Mouse (Mus musculus) B cell, adult 2 months (primary cell): Measurements from ENCODE around the gene Epb41l1.

ENCODE experiments used
- DNase-seq, 2 experiments: peaks; one replicate each; pipeline ENCODE4 v3.0.0; 2022

Epb41l1 gene

DNA sequence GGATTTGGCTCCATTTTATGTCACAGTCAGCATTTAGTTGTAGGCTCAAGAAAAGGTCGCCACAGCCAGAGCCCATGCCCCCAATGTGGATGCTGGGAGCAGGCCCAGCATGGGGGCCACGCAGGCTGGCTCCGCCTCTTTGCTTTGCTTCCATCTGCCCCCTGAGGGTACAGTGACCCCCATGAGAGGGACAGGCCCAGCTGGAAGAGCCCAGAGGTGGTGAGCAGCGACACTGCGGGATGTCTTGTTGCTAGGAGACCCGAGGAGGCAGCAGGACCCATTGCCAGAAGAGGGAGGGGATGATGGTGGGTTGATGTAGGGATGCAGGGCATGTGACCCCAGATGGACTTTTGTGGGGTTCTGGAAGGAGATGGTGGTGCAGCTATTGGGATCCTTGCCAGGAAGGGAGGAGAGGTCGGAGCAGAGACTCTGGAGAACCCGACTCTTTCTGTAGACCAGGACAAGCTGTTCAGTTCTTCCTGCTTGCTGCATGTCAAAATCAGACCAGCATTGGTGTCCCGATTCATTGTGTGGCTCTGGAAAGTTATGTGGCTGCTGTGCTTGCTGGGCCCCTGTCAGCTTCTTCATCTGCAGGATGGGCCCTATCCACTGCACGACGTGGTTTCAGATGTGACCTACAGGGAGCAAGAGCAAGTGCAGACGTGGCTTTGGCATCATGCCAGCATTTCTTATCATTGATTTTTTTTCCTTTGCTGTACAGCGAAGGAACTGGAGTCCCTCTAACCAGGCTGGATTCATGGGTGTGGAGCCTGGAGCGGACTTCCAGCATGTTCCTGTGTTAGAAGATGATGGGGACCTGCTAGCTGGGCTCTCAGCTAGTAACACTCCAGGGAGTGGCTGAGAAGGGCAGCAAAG, 41.7 kb downstream of the Epb41l1 start:
- DNase-seq: no peak

DNA sequence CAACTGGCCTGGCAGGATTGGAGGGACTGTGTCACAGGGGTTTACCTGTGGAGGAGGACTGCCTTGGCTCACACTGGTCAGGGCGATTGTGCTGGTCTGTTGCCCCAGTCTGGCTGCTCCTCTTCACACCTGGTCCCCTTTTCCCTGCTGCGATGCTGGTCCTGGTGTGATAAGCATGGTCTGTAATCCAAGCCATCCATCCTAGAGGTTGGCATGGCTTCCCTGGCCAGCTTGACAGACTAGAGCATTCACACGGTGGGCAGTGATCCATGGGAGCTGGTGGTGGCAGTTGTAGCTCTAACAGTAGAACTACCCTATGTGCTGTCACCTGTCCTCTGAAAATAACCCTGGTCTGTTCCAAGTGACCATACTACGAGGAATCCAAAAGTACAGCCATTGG, 43.7 kb downstream of the Epb41l1 start:
- DNase-seq: no peak

DNA sequence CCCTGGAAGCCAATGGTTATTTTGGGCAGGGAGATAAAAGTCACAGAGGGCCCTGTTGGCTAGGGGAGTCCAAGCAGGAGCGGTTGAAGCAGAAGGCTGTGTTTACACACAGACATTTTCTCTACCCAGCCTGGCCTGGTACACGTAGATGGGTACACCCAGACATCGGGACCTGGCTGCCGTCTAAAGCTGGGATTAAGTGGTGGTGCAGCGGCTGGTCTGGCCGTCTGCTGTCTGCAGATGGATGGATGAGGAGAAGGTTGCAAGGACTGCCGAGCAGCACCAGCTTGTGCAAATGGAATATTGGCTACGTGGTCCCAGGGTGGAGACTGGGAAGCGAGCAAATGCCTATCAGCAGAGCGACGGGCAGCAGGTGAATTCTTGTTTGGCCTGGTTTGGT, 46.8 kb downstream of the Epb41l1 start:
- DNase-seq: no peak

DNA sequence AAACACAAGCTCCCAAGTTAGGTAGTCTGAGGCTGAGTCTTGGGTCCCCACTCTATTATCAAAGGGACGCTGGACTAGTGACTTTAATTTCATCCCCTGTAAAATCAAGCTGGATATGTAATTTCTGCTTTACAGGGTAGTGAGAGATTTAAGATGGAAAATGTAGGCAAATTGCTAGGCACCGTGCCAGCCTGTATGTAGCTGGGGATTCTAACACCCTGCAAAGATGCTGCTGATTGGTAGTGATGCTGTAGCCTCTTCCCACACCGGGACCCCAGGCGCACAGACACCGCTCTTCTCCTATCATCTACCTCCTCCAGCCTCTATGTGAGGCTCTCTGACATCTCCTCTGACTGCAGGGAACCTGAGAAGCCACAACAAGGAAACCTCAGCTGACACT, 48.2 kb downstream of the Epb41l1 start:
- no peak for DNase-seq

DNA sequence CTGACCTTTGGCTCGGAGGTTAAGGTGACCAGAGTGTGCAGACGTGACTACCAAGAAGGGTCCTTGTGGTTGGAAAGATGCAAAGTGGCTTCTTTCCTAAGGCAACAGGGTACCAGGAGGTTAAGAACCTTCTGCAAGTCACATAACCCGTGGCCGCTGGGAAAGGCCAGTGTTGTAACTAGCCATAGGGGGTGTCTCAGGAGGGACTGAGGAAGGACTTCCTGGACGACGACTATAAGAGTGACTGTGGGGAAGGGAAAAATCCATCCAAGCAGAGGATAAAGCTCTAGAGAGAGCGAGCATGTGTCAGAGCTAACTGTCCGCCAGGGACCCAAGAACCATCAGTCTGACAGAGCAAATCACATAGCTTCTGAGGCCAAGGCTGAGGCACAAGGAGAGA, 48.8 kb downstream of the Epb41l1 start:
- DNase-seq: no peak

DNA sequence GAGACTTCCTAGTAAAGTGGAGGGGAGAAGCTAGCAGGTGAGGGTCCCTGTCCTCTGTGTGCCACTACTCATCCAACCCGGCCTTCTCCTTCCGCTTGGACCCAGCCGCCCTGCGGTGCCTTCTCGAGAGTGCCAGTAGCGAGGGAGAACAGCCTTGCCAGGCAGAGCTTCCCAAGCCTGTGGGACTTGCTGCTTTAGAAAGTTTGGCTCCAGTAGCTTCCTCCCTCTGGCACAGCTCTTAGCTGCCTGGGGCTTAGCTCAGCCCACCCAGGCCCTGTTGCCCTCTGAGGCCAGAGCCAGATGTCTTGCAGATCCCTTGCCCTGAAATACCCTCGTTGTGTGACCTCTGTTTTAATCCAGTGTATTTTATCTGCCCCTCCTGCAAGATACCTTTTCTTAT, 50.2 kb downstream of the Epb41l1 start:
- DNase-seq: no peak

DNA sequence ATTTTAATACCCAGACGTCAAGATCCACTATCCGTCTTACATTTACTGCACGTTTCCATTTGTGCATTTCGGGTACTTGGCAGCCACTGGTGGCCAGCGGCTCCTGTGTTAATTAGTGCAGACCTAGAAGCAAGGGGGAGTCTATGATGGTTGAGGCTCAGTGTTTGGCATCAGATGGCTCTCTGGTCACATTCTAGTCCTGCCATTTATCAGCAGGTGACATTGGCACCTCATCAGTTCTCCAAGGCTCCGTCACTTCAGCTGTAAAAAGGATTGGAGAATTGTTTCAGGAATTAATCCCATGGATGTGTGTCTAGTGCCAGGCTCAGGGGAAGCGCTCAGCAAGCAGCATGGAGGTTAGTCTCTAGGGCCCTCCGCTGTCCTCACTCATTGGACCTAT, 51.6 kb downstream of the Epb41l1 start:
- DNase-seq: no peak

DNA sequence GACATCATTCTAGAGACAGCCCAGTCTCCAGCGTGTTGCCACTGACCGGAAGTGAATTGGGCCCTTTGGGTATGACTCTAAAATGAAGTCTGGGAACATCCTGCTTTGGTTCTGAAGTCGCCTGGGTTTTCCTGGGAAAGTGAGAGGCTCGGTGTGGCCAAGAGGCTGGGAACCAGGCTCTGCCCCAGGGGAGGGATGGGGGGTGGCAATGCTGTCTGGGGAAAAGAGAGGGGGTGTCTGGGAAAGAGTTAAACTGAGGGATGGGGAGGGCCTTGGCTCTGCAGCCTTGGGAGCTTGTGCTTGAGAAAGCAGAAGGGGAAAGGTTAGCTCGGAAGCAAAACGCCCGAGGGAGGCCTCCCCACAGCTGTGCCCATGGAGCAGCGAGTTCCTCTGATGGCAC, 53.0 kb downstream of the Epb41l1 start:
- no peak for DNase-seq

DNA sequence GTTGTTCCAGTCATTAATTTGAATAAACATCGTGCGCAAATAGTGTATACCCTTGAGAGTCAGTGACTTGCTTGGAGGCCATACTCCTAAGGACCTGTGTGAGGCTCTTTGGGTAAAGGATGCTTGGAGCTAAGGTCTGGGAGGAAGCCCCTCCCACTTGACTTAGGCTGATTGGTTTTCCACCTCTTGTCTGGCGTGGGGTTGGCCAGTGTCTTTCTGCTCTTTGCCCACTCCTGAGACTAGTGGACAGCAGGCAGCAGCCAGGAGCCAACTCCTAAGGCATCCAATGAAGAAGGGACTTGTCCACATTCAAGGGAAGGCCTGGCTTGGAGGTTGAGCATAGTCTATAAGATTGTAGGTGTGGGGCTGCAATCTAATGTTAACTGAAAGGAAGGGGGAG, 53.4 kb downstream of the Epb41l1 start:
- no peak for DNase-seq

DNA sequence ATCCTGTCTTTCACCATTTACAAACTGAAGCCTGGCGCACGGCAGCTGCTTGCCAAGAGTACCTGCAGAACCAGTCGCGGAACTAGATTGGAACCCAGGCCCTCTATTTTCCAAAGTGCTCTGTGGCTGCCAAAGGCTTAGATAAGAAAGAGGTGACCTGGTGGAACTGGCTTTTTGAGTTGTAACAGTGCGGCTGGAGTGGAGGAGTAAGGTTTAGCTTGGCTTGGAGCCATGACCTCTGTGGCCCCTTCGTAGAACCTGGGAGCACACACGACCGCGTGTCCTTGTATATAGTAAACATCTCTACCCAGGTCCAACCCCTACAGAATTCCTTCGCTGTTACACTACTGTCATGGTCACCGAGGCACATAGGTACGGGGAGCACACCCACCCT, 54.2 kb downstream of the Epb41l1 start:
- DNase-seq: peak in 1 of 2 experiments; percentile 3

DNA sequence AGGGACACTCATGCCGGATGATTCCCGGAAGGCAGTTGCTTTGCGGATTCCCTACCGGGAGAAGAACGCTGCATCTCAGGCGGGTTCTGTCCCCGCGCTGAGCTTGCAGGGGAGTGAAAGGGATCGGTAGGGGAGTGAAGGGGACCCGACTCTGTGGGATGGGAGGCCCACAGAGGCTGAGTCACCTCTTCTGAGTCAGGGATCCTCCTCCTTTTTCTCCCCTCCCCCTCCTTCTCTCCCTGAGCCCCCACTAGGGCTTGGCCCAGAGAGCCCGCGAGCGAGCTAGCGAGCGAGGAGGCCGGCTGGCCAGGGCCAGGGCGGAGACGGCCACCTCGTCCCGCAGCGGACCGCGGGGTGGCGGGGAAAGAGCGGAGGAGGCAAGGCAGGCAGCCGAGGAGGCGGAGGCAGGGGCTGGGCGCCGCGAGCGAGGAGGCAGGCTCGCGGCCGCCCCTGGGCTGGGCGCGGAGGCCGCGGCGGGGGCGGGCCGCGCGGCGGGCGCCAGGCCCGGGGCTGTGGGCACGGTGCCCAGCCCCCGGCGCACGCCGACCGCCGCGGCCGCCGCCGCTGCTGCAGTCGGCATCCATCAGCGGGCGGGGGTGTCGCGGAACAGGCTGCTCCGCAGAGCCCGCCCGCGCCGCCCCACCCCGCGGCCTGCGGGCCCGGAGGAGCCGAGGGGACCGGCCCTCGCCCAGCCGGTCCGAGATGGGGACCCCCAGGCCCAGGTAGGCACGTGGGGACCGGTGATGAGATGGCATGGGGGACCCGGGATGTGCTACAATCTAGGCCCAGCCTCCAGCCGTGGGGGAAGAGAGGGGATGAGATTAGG, 54.8 kb downstream of the Epb41l1 start:
- DNase-seq: peak in 1 of 2 experiments; percentile 8

DNA sequence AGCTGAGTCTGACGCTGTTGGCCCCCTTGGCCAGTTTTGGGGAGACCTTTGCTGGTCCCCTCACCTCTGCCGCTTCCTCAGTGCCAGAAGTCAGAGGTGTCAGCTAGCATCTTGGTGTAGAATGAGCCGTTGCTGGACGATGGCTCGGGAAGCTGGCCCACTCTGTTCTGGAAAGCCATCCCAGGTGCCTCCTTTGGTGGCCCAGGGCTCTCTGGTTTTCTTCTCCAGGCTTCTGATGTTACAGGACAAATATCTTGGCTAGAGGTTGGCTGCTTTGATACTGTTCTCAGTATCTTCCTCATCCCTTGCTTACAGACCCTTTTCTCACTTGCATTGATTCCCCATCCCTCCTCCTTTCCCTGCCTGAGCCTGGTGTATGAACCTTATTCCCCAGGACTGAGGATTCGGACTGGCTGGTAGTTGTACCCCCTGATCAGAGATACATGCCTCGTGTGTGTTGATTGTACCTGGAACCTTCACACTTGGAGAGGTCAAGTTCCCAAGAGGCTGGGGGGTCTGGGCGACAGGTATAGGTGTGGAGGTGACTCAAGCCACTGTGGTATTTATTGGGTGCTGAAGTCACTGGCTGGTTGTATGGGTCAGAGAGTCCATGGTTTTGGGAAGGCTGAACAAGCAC, 55.5 kb downstream of the Epb41l1 start:
- no peak for DNase-seq

DNA sequence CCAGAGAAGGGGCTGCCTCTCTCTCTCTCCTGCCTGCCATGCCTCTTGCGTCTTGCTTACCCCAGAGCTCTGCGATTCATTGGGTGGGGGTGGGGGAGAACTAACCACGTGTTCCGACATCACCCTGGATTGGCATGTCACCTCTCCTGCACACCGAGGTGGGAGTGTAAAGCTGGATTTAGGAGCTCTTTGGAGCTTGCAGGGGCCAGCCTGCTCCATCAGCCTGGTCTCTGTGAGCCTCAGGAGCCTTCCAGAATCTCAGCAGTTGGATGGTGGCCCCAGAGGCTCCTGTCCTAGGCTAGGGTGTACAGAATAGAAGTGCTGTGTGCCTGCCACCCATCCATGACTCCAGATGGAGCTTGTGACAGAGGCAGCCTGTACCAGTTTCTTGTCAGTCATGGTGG, 56.0 kb downstream of the Epb41l1 start:
- no peak for DNase-seq

DNA sequence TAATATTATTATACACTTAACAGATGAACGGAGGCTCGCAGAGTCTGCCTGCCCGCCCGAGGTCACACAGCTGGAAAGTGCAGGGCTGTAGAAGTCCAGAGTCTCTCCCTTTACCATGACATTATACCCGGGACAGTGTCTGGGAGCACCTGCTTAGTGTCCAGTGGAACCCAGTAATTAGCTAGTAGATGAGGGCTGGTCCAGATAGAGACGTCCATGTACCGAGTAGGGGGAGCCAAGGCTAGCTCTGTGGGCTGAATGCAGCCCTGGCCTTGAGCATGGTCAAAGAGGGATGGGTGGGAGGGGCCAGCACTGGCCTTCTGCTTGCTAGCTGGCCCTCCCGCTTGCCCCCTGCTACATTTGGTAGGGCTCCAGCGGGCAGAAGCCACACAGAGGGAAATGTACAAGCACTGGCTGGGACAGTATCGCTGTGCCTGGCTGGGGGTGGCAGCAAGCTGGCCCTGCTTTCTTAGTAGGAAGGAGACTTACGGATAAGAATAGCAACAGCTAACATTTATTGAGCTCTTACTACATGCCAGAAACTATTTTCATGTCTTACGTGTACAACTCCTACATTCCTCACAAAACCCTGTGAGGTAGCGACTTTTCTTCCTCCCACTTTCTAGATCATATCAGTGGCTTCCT, 57.5 kb downstream of the Epb41l1 start:
- DNase-seq: no peak

DNA sequence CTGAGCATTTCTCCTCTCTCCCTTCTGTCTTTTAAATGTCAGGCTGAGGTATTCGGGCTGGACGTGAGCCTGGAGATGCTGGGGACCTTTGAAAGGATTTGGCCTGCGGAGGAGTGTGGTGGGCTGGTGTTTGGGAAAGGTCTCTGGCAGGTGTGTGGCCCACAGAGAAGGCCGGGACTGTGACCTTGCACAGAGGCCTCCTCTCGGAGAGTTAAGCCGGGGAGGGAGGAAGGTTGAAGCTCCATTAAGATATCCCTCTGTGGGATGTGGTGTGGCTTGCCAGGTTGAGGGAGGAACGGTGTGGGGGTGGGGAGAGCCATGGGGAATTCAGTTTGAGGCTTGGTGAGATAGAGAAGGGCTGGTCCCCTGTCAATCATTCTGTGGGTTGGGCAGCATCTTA, 59.1 kb downstream of the Epb41l1 start:
- no peak for DNase-seq

DNA sequence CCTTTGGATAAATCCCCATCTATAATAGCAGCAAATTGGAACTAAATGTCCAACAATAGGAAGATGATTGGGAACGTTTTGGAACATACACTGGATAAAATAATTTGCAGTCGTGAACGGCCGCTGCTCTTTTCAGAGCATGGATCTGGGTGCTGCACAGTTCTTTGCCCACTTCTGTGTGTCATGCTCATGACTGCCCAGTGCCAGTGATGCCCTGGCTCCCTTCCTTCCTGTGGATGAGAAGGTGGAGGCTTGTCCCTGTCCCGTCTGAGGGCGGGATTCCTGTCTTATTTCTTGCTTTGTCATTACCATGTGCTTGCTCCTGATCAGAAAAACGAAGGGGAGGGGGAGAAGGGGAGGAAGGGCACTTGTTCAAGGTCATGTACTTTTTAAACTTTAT, 59.6 kb downstream of the Epb41l1 start:
- no peak for DNase-seq

DNA sequence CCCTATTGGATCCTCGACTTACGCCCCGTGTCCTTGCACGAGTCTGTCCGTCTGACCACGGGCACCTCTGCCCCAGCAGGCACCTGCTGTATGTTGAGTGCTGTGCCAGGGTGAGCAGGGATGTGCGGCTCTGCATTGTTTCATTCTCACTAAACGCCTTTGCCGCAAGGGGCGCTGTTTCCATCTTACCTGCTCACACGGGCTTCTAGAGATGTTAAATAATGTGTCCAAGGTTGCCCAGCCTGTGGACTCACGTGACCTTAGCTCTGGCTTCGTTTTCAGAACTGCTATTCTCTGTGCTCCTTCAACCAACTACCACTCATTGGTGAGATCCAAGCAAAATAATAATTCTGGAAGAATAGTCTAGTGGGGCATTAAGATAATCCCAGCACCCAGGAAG, 61.6 kb downstream of the Epb41l1 start:
- DNase-seq: peak; percentile 74

DNA sequence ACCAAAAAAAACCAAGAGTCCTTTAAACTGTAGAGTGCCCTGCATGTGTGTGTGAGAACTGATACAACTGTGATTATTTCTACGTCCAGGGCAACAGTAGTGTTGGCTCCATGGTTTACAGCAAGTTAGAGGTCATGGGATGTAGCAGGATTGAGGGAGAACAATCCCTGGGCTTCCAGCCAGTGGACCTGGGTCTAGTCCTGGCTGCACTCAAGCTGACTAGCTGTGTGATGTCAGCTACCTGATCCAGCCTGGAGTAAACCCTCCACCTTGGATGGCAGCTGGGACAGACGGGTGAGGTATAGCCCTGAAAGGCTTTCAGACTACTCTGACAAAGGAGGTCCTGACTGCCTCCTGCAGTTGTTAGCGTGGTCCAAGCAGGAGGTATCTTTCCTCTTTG, 62.1 kb downstream of the Epb41l1 start:
- DNase-seq: no peak

DNA sequence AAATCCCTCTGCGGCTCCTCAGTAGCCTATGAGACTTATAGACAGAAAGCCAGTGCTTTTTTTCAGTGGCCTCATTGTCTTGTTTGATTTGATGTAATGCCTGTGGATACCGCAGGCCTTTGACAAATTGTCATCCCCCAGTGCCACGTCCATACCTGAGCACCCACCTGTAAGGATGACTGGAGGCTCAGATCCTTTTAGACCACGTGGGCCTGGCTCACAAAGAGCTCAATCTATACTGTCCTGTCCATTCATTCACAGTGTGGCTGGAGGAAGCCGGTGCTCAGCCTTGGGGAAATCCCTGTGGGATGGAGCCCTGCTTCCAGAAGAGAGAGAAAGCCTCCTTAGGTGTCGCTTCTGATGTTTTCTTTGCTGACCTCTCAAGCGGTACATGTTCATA, 62.5 kb downstream of the Epb41l1 start:
- no peak for DNase-seq

DNA sequence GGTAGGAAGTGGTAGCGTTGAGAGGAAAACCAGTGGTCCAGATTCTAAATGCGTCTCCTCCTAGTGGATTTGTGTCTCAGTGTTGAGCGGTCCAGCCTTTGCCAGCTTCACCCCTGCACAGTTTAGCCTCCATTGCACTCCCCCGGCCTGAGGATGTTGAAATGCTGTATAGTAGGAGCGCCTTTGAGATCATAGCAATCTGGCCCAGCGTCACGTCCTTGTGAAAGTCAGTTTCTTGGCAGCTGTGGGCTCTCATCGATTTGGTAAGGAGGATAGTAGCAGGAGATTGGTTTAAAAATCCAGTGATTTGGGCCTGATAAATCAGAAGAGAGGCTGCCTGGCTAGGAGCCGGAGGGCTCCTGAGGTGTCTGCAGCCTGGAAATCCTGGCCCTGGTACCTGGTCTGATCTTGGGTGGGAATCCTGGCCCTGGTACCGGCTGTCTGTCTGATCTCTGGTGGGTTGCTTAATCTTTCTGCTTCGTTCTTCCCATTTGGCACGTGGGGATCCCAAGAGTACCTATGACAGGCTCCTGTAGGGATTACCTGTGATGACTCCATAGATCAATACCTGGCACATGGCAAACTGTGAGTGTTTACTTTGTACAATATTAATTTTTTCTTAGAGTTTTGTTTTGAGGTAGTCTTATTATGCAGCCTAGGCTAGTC, 65.5 kb downstream of the Epb41l1 start:
- no peak for DNase-seq

DNA sequence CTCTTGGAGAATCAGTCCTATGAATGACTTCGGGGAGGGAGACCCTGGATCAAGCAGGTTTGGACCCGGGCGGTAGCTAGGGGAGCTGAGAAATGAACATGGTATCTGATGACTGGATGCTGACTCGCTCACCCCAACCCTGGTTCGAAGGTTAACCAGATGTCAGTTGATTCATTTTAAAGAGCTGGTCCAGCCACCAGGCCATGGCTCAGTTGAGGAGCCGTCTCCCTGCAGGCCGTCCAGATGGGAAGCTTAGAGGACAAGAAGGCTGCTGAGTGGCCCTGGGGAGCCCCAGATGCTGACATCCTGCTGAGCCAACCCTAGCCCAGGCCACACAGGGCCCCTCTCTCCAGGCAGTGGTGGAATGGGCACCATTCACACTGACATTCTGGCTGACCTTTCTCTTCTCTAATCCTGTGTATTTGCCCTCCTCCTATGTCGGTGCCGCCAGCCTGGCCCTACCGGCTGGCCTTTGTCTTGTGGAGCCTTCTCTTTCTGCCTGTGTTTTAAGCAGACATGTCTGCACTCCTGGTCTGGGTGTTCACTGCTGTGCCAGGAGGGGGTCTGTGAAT, 67.0 kb downstream of the Epb41l1 start:
- DNase-seq: no peak

DNA sequence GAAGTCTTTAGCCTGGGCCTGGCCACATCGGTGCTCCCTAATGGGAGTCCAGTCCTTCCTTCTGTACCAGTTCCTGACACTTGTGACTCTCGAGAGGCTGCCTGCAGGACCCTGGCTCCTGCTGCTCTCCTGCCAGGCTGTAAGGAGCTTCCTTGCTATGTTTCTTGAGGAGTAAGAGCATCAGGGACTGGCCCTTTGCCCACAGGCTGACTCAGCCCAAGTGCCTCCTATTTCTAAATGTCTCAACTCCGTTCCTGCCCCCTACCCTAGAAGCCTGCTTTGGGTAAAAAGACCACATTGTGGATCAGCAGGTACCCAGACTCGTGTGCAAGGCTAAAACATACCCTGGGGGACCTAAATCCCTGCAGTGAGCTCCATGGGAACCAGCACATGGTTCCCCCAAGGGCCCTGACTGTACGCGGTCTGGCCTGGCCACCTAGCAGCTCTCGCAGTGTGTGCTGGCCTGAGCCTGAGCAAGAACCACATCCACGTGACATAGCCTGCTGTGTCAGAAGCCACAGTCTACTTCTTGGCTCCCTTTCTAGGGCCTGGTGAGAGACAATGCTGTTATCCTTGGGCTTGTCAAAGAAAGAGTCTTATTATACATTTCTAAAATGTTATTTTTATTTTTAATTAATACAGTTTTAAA, 67.6 kb downstream of the Epb41l1 start:
- no peak for DNase-seq
